Comparison of ENCODE assay signal across 6 mouse cellular contexts in the genomic region with DNA sequence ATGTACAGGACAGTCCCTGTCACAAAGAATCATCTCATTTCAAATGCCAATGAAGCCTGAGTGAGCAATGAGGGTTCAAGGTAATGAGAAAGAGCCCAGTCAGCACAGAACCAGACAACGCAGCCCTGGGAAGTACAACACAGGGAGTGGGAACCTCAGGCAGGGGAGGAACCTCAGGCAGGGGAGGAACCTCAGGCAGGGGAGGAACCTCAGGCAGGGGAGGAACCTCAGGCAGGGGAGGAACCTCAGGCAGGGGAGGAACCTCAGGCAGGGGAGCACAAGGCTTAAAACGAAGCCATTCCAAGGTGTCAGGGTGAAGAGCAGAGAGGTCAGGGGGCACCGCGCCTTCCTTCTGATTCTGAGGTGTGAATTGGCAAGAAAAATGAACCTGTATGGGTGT. TPM values are rescaled to one million over a fixed set of nuclear protein-coding genes. Genes with fewer than 3 reads are reported as not detected.
DNase-seq lines count a peak whose midpoint lies in the region; ATAC-seq and TF ChIP-seq lines count a peak whose summit lies in the region.
"Not testable (repeated sequence)": the region's sequence is repeated elsewhere in the genome, so short reads cannot be mapped to it uniquely, and the experiment has no call there.

No protein-coding gene starts in this region.

- not testable (repeated sequence) for H3K4me3 ChIP-seq in intestine, embryonic 16.5 days (ENCODE audit: low read length); liver, embryonic 14.5 days (ENCODE audit: insufficient read depth in 1 of 2, low read depth in 2 of 2, low read length in 2 of 2)

- DNase-seq in adrenal gland, postnatal 14 days, result peak; percentile 44
- peak; percentile 23 to 37 for DNase-seq in kidney, adult 8-10 months
- peak; percentile 76 for DNase-seq in liver
- DNase-seq in liver, embryonic 14.5 days (ENCODE audit: low read depth in 3 of 3, low spot score in 3 of 3), result not testable (repeated sequence)

- not testable (repeated sequence) for H3K36me3 ChIP-seq in intestine, embryonic 16.5 days (ENCODE audit: control insufficient read depth, insufficient read depth, low read length); liver, embryonic 14.5 days (replicated peaks; ENCODE audit: control insufficient read depth, insufficient read depth, low read depth)

- H3K9me3 ChIP-seq in intestine, embryonic 16.5 days (ENCODE audit: control insufficient read depth, low read length); liver, embryonic 14.5 days (ENCODE audit: control insufficient read depth, low read length): not testable (repeated sequence)

- H3K4me2 ChIP-seq in intestine, embryonic 16.5 days (ENCODE audit: low read depth, low read length), result not testable (repeated sequence)
- H3K4me2 ChIP-seq in liver, embryonic 14.5 days (ENCODE audit: low read depth), result peak overlapping the region; percentile 40

- H3K4me1 ChIP-seq in intestine, embryonic 16.5 days (ENCODE audit: control insufficient read depth, insufficient read depth, low read length), result not testable (repeated sequence)
- peaks cover 40 to 50% of the 10 kb centered on the region in 2 experiments for H3K4me1 ChIP-seq in liver, embryonic 14.5 days (replicated peaks; ENCODE audit: control insufficient read depth in 2 of 2, insufficient read depth in 2 of 2, low read length in 1 of 2)

- not testable (repeated sequence) for TF ChIP-seq EP300 in liver, embryonic 14.5 days (IDR thresholded peaks at IDR 0.05; ENCODE audit: low read depth)

- H3K9ac ChIP-seq in intestine, embryonic 16.5 days (ENCODE audit: low read depth, low read length), result not testable (repeated sequence)
- peak overlapping the region; percentile 6 for H3K9ac ChIP-seq in liver, embryonic 14.5 days (replicated peaks)

- H3K27ac ChIP-seq in intestine, embryonic 16.5 days (ENCODE audit: low read length), result not testable (repeated sequence)
- H3K27ac ChIP-seq in liver, embryonic 14.5 days, result peak overlapping the region; percentile 97

- ATAC-seq in intestine, embryonic 16.5 days, result peak; percentile 29; the same call in 1 of the 2 replicates
- ATAC-seq in liver, embryonic 14.5 days (ENCODE audit: insufficient read depth), result peak; percentile 41
- ATAC-seq in megakaryocyte, adult 5-6 weeks (ENCODE audit: poor library complexity, severe bottlenecking), result peak; percentile 60

- TF ChIP-seq CTCF in liver, embryonic 14.5 days (IDR thresholded peaks at IDR 0.05; ENCODE audit: low read depth), result not testable (repeated sequence)

- 56% methylated on average over 4 of the region's 4 CpGs for WGBS in intestine, embryonic 16.5 days
- WGBS in liver, embryonic 14.5 days (ENCODE audit: insufficient replicate concordance), result 46% methylated on average over 4 of the region's 4 CpGs

- not testable (repeated sequence) for H3K27me3 ChIP-seq in intestine, embryonic 16.5 days (replicated peaks; ENCODE audit: control insufficient read depth, insufficient read depth, low read length); liver, embryonic 14.5 days (ENCODE audit: control insufficient read depth, insufficient read depth, low read length)

RNA-seq across cellular contexts. Expression of a gene that starts 20.9 kb away (rescaled TPM):
- total RNA-seq in adrenal gland, postnatal 14 days (2021), result 120 and 135 TPM in 2 replicates
- polyA plus RNA-seq in intestine, embryonic 16.5 days (2015; fragmentation: Nextera tagmentation; extraction: Ambion mirVana), result 70.4 and 73.4 TPM in 2 replicates
- polyA plus RNA-seq in liver, embryonic 14.5 days (2012; rRNA removed), result 21.5 and 31.3 TPM in 2 replicates
- polyA plus RNA-seq in liver, embryonic 14.5 days (2014; fragmentation: Nextera tagmentation; extraction: Ambion mirVana), result 40.6 and 50.6 TPM in 2 replicates
- total RNA-seq in megakaryocyte, adult 5-6 weeks (2015), result 42.9 and 46.0 TPM in 2 replicates
- total RNA-seq in megakaryocyte, adult 5-6 weeks (2017), result 40.0 and 41.4 TPM in 2 replicates
